Mouse (Mus musculus): ENCODE measurements around the gene Tfcp2. TPM values are rescaled to one million over a fixed set of nuclear protein-coding genes. Genes with fewer than 3 reads are reported as not detected.

Tfcp2 gene
- polyA plus RNA-seq (2012; ENCODE audit: low replicate concordance): 2.4 and 3.4 TPM in 2 replicates

GRCm38 (mm10) chr15:100551326-100552307, at the start of gene Tfcp2:
Gene Tfcp2, minus strand, starts transcription at chr15:100552008.

GRCm38 (mm10) chr15:100599276-100600046, 47.7 kb upstream of the Tfcp2 start, which contains the start of gene Pou6f1:
Gene Pou6f1, minus strand, starts transcription at chr15:100599984.

GRCm38 (mm10) chr15:100495102-100495501, 56.7 kb downstream of the Tfcp2 start, which contains the start of gene Csrnp2:
Gene Csrnp2, minus strand, starts transcription at chr15:100495488.

GRCm38 (mm10) chr15:100468295-100469188, 83.3 kb downstream of the Tfcp2 start, which contains the start of gene Letmd1:
Gene Letmd1, plus strand, starts transcription at chr15:100469023.

Other genes with a start within 250 kb of the Tfcp2 start
- gene Mettl7a1, start 247.9 kb downstream of the Tfcp2 start, polyA plus RNA-seq (2012; ENCODE audit: low replicate concordance): 23.8 and 40.8 TPM in 2 replicates
- not detected in 2 replicates for gene Mettl7a3, start 217.1 kb downstream of the Tfcp2 start, polyA plus RNA-seq (2012; ENCODE audit: low replicate concordance)
- not detected in 2 replicates for gene Methig1, start 198.9 kb downstream of the Tfcp2 start, polyA plus RNA-seq (2012; ENCODE audit: low replicate concordance)
- not detected in 2 replicates for gene Mettl7a2, start 198.8 kb downstream of the Tfcp2 start, polyA plus RNA-seq (2012; ENCODE audit: low replicate concordance)
- not detected in 2 replicates for gene Higd1c, start 187.5 kb downstream of the Tfcp2 start, polyA plus RNA-seq (2012; ENCODE audit: low replicate concordance)
- gene Gm5475, start 129.9 kb downstream of the Tfcp2 start, polyA plus RNA-seq (2012; ENCODE audit: low replicate concordance): 0.36 TPM in 1 of 2 replicates, not detected in the other
- gene Slc11a2, start 126.9 kb downstream of the Tfcp2 start, polyA plus RNA-seq (2012; ENCODE audit: low replicate concordance): 8.6 and 10.9 TPM in 2 replicates
- gene Letmd1, start 83.0 kb downstream of the Tfcp2 start, polyA plus RNA-seq (2012; ENCODE audit: low replicate concordance): 6.8 and 36.4 TPM in 2 replicates
- gene Csrnp2, start 56.5 kb downstream of the Tfcp2 start, polyA plus RNA-seq (2012; ENCODE audit: low replicate concordance): 1.6 and 1.7 TPM in 2 replicates
- gene Pou6f1, start 48.0 kb upstream of the Tfcp2 start, polyA plus RNA-seq (2012; ENCODE audit: low replicate concordance): 20.5 and 35.0 TPM in 2 replicates
- 33.9 and 56.9 TPM in 2 replicates for gene Dazap2, start 63.3 kb upstream of the Tfcp2 start, polyA plus RNA-seq (2012; ENCODE audit: low replicate concordance)
- 24.7 and 54.4 TPM in 2 replicates for gene Smagp, start 84.9 kb upstream of the Tfcp2 start, polyA plus RNA-seq (2012; ENCODE audit: low replicate concordance)
- 86.9 and 195 TPM in 2 replicates for gene Bin2, start 117.5 kb upstream of the Tfcp2 start, polyA plus RNA-seq (2012; ENCODE audit: low replicate concordance)
- gene Cela1, start 135.9 kb upstream of the Tfcp2 start, polyA plus RNA-seq (2012; ENCODE audit: low replicate concordance): 4.6 and 12.9 TPM in 2 replicates
- 5.8 and 9.5 TPM in 2 replicates for gene Galnt6, start 177.4 kb upstream of the Tfcp2 start, polyA plus RNA-seq (2012; ENCODE audit: low replicate concordance)
- 2.9 and 5.0 TPM in 2 replicates for gene Slc4a8, start 209.7 kb upstream of the Tfcp2 start, polyA plus RNA-seq (2012; ENCODE audit: low replicate concordance)

Data from leukemia stem cell, adult 10-12 weeks (primary cell).